Mouse (Mus musculus): ENCODE measurements at regions not wholly inside any gene's neighbourhood (a gene's known extent, or its start where the extent isn't known, plus 50 kb on each side); places are given as distances from the start of the nearest gene placed in this dataset.

DNA sequence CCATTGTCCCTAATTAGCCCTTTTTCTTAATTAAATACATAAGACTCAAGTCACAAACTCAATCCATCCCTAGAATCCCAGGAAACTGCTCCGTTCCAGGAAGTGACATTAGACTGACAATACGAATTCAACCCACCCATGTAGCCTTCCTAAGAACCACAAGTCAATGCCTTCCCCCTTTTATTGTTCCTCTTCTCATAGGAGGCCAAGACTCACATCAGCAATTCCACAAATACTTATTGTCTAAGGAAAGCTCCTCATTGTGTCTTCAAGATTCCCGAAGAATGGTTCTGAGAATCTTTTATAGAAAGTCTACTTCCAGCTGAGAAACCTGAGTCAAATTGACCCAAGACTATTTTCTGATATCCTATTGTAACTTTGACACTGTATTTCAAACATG lies 147.3 kb downstream of the Dmac1 start:
- no peak for DNase-seq (ENCODE audit: low spot score in 2 of 2)

DNA sequence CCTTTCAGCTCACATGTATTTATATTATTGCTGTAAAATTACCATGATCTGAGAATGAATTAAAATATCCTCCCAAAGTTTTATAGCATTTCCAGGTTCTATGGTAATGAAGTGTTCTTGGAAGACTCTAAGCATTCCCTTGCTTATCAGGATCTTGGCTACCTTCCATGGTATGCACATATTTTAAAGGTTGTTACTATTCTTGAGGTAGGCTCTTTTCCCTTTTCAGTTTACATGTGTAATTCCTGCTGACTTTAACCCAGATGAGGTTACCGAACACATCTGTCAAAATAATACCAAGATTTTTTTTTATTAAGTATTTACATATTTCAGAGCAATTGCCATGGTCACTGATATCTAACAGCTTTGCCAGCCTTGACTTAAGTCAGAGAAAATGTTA lies 162.2 kb downstream of the Dmac1 start:
- DNase-seq (ENCODE audit: low spot score in 2 of 2) = no peak

DNA sequence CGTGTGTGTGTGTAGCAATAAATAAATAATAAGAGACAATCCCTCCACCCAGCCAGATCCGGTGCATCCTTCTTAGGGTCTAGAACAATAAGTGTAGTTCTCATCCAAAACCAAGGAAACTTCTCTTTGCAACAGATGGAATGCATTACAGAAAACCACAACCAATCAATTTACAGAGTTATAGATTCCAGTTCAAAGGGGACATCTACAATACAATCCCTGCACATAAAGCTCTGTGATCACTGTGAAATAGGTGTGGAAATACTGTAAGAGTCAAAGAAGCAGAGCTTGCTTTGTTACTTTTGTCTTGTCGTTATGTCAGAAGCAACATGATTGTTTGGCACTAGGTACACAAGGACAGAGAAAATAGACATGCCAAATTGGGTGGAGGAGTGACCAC lies 162.8 kb downstream of the Dmac1 start:
- no peak for DNase-seq (ENCODE audit: low spot score in 2 of 2)

DNA sequence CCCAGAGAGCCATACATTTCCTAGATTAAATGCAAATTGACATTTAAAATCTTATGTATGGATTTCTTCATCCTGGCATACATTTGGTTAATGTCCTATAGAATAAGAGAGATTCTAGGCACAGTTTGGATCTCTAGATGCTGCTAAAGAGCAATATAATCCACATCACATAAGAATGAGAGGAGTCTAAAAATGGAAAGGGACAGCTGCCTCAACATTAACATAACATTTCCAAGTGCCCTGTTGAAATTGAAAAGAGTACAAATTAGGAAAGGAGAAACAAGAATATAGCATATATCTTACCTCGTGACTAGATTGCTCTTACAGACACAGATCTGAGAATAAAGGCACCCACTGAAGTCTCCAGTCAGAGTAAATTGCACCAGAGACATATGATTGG lies 212.3 kb downstream of the Dmac1 start:
- no peak for DNase-seq (ENCODE audit: low spot score in 2 of 2)

DNA sequence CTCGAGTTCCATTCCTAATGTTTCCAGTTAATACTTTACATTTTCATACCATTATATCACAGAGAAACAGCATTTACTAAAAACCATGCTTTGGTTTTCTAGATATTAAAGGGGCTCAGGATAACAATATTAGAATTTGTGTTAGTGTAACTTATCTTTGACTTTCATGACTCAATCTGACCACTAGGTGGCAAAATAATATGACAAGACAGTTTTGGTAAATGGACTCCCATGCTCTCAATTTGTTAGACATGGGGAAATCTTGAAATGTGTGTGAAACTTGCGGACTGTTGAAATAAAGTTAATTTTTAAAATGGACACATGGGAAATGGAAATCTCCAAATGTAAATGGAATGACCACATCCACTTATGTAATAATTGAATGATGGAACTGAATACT lies 214.8 kb downstream of the Dmac1 start:
- no peak for DNase-seq (ENCODE audit: low spot score in 2 of 2)

DNA sequence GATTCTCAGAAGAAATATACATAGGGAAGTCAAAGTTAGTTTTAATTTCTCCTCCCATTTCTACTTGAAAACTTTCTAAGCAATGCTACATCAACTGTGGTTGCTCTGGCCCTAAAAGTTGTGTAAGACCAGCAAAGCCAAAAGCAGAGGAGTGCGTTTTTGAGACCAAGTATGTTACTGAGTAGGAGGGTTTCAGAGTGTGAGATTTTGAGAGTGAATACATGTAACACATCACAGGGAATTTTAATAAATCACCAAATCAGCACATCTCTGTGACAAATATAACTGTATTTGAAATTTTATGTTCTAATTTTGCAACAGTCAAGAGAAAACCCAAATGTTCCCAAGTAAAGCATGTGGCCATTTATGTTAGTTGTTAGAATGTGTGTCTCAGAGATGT lies 234.6 kb downstream of the Dmac1 start:
- no peak for DNase-seq (ENCODE audit: low spot score in 2 of 2)

DNA sequence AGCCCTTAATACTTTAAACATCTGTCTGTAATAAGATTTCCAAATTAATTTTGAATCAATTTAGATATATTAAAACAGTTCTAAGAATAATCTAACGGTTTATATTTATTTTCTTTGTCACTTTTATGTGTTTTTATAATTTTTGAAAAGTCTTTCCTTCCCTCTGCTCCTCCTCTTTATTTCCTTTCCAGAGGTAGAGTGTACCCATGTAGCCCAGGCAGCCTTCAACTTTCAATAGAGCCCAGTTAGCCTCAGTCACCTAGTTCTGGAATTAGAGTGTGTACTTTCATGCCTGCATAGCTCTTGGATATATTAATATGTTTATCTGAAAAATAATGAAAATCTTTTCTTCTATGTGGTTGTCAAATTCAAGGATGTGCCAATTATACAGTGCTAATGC lies 235.5 kb downstream of the Dmac1 start:
- DNase-seq (ENCODE audit: low spot score in 2 of 2) = no peak

DNA sequence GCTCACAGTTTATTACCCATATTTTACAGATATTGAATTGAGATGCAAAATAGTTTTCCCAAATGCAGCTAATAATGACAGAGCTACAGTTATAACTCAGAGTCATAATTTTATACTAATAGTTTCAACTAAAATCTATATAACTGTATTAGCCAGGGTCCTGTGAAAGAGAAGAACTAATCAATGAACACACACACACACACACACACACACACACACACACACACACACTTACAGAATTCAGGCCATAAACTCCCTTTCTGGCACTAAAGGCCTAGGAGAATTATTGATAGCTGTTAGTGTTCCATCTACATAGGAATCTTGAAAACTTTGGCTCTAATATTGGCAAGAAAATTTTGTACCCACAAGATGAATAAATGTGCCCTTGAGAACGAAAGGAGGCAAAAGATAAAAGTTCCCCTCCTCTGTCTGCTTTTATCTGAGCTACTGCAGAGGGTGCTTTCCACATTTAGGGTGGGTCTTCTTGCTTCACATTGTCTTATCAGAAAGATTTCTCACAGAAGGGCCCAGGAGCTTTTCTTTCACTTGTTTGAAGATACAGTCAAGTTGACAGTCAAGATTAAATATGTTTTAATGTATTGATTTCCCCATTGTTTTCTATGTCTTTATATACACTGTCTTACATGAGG lies 236.1 kb downstream of the Dmac1 start:
- peak in 1 of 2 experiments; percentile 13 for DNase-seq (ENCODE audit: low spot score in 2 of 2)

All from spleen, postnatal 4 days (tissue).